Mouse (Mus musculus): ENCODE results near the gene Sox5.

Sox5 gene

GRCm38 (mm10) chr6:144681045-144681789, 100.6 kb downstream of the Sox5 start:
- ChIA-PET POLR2A (interaction anchor here in 2 of 4 experiments (0.7 kb wide), 2 partner anchors 41 to 330 kb away, joined by 4 to 5 read pairs; no protein-coding TSS in a partner anchor), CTCF (no interaction called here)

GRCm38 (mm10) chr6:144677491-144678133, 104.2 kb downstream of the Sox5 start:
- CTCF ChIA-PET, result no interaction called here
- POLR2A ChIA-PET, result no interaction called here

GRCm38 (mm10) chr6:144675111-144675510, 106.7 kb downstream of the Sox5 start:
- CTCF ChIA-PET, result interaction anchor here in 1 of 4 experiments (0.5 kb wide), 1 partner anchor 1492 kb away, joined by 8 read pairs; no protein-coding TSS in a partner anchor
- POLR2A ChIA-PET, result no interaction called here

GRCm38 (mm10) chr6:144673906-144674305, 107.9 kb downstream of the Sox5 start:
- ChIA-PET CTCF (no interaction called here), POLR2A (no interaction called here)

GRCm38 (mm10) chr6:144670433-144671167, 111.2 kb downstream of the Sox5 start:
- POLR2A ChIA-PET, result interaction anchor here in 1 of 4 experiments (0.7 kb wide), 1 partner anchor 111 kb away, joined by 4 read pairs; no protein-coding TSS in a partner anchor
- CTCF ChIA-PET, result no interaction called here

GRCm38 (mm10) chr6:144666617-144667016, 115.2 kb downstream of the Sox5 start:
- ChIA-PET POLR2A (interaction anchor here in 1 of 4 experiments (0.5 kb wide), 1 partner anchor 423 kb away, joined by 3 read pairs; no protein-coding TSS in a partner anchor), CTCF (no interaction called here)

GRCm38 (mm10) chr6:144664765-144665164, 117.0 kb downstream of the Sox5 start:
- ChIA-PET CTCF (no interaction called here), POLR2A (no interaction called here)

- ChIA-PET CTCF (interaction anchor here in 1 of 4 experiments (0.6 kb wide), 1 partner anchor 324 kb away, joined by 3 read pairs; no protein-coding TSS in a partner anchor), POLR2A (no interaction called here)
Measured at GRCm38 (mm10) chr6:144663516-144664074, 118.2 kb downstream of the Sox5 start.

- CTCF ChIA-PET, result interaction anchor here in 1 of 4 experiments (0.7 to 1.3 kb wide), 2 partner anchors 15 kb away, joined by 3 to 4 read pairs; no protein-coding TSS in a partner anchor
- POLR2A ChIA-PET, result interaction anchor here in 1 of 4 experiments (0.5 to 0.8 kb wide), 2 partner anchors 122 to 1840 kb away, joined by 3 to 7 read pairs; no protein-coding TSS in a partner anchor
Measured at GRCm38 (mm10) chr6:144659115-144660108, 122.4 kb downstream of the Sox5 start.

GRCm38 (mm10) chr6:144652876-144653275, 128.9 kb downstream of the Sox5 start:
- POLR2A ChIA-PET, result no interaction called here
- CTCF ChIA-PET, result no interaction called here

- CTCF ChIA-PET, result interaction anchor here in 1 of 4 experiments (0.8 kb wide), 1 partner anchor 100 kb away, joined by 3 read pairs; no protein-coding TSS in a partner anchor
- POLR2A ChIA-PET, result no interaction called here
Measured at GRCm38 (mm10) chr6:144648896-144649295, 132.9 kb downstream of the Sox5 start.

- CTCF ChIA-PET, result no interaction called here
- POLR2A ChIA-PET, result interaction anchor here in 1 of 4 experiments (0.7 kb wide), 1 partner anchor 646 kb away, joined by 3 read pairs; no protein-coding TSS in a partner anchor
Measured at GRCm38 (mm10) chr6:144648124-144648591, 133.6 kb downstream of the Sox5 start.

- ChIA-PET POLR2A (no interaction called here), CTCF (interaction anchor here in 1 of 4 experiments (0.6 to 2.9 kb wide), 2 partner anchors 316 to 673 kb away, joined by 3 to 6 read pairs; no protein-coding TSS in a partner anchor)
Measured at GRCm38 (mm10) chr6:144646331-144646730, 135.4 kb downstream of the Sox5 start.

GRCm38 (mm10) chr6:144645796-144646195, 136.0 kb downstream of the Sox5 start:
- POLR2A ChIA-PET, result no interaction called here

GRCm38 (mm10) chr6:144644711-144645110, 137.1 kb downstream of the Sox5 start:
- POLR2A ChIA-PET, result interaction anchor here in 1 of 4 experiments (0.7 kb wide), 1 partner anchor 158 kb away, joined by 3 read pairs; no protein-coding TSS in a partner anchor
- CTCF ChIA-PET, result interaction anchor here (0.6 to 2.9 kb wide), 15 partner anchors 13 to 776 kb away, joined by 3 to 8 read pairs (median 4); no protein-coding TSS in a partner anchor

More at GRCm38 (mm10) chr6:144645796-144646195, 136.0 kb downstream of the Sox5 start:
- CTCF ChIA-PET, result interaction anchor here in 3 of 4 experiments (0.6 to 2.9 kb wide), 4 partner anchors 39 to 837 kb away, joined by 3 to 6 read pairs (median 4); no protein-coding TSS in a partner anchor

- ChIA-PET POLR2A (no interaction called here), CTCF (interaction anchor here in 1 of 4 experiments (1.1 kb wide), 1 partner anchor 327 kb away, joined by 5 read pairs; no protein-coding TSS in a partner anchor)
Measured at GRCm38 (mm10) chr6:144643601-144644000, 138.2 kb downstream of the Sox5 start.

GRCm38 (mm10) chr6:144641888-144642287, 139.9 kb downstream of the Sox5 start:
- ChIA-PET CTCF (no interaction called here), POLR2A (interaction anchor here in 1 of 4 experiments (0.7 kb wide), 1 partner anchor 13 kb away, joined by 4 read pairs; no protein-coding TSS in a partner anchor)

GRCm38 (mm10) chr6:144640591-144640990, 141.2 kb downstream of the Sox5 start:
- ChIA-PET POLR2A (no interaction called here), CTCF (no interaction called here)
